Mouse (Mus musculus) lung, adult 2 months (tissue): ENCODE data around the gene Tgfa.

ENCODE experiments used
- CTCF ChIP-seq: fragments of 200-500 bp; IDR thresholded peaks from 2 replicates; pipeline ENCODE4 v1.5.1; 2011; ENCODE audit warnings: mild to moderate bottlenecking, low read length, control low read depth; ENCODE audit not compliant: insufficient read depth
- POLR2A ChIP-seq: fragments of 200-500 bp; IDR thresholded peaks from 2 replicates; pipeline ENCODE4 v1.6.1; 2011; ENCODE audit warnings: low read depth, mild to moderate bottlenecking, control low read depth, low read length, borderline replicate concordance; ENCODE audit errors: extremely low read depth

- TF ChIP-seq CTCF (no peak), POLR2A (no peak)
Measured at GRCm38 (mm10) chr6:86275704-86276103, 80.7 kb downstream of the Tgfa start.
